Mouse (Mus musculus): ENCODE data around the gene Nek10. TPM values are rescaled to one million over a fixed set of nuclear protein-coding genes. Genes with fewer than 3 reads are reported as not detected.

The Nek10 gene
- total and polyA plus RNA-seq, 3 experiments, result 0.01 to 0.04 TPM; not detected in 1

DNA sequence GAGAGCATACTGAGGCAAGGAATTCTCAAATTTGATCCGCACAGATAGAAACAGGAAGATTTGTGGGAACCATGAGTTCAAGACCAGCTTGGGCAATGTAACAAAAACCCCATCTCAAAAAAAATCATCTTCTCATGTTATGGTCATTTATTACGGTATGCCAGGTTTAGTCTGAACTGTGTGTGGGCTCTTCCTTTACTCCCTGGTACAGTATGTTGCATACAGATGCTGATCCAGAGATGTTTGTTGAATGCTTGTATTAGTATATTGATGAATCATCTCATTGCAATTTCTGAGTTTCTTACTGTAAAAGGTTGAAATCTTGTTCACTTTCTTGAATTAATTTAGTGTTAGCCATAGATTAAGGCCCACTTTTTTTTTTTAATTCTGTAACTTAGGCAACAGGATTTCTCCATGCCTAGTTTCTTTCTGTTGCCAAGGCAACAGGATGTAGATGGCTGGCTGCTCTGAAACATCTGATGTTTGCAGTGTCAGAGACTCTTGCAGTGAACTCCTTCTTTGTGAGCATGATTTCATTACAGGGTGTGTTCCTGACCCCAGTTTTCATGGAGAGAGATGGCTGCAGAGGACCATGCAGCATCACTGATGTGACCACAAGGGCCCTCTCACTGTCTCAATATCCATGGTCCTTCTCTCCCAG, 156.7 kb downstream of the Nek10 start:
- Histone ChIP-seq H3K4me2 (ENCODE audit: insufficient read depth, low read depth, poor library complexity, severe bottlenecking) (no peak overlapping the region), H3K4me1 (ENCODE audit: control insufficient read depth in 1 of 2, insufficient read depth in 2 of 2) (peaks cover 3 to 9% of the 10 kb centered on the region in 2 experiments; a peak in 3 of 4 replicates), H3K9ac (ENCODE audit: insufficient read depth, low read depth) (no peak overlapping the region), H3K4me3 (replicated peaks in 1 of 3; ENCODE audit: low read depth in 2 of 3, low read length in 2 of 3, poor library complexity in 1 of 3) (no peak overlapping the region), H3K79me2 (replicated peaks; ENCODE audit: control insufficient read depth, extremely low read depth, insufficient read depth, poor library complexity, severe bottlenecking) (no peaks in the 10 kb centered on the region), H3K27me3 (replicated peaks) (no peaks in the 10 kb centered on the region), H3K36me3 (replicated peaks in 1 of 2; ENCODE audit: control insufficient read depth in 1 of 2, insufficient read depth in 1 of 2, low read length in 1 of 2) (no peaks in the 10 kb centered on the region), H3K27ac (ENCODE audit: insufficient read depth, low read depth) (no peak overlapping the region), H3K9me3 (replicated peaks; ENCODE audit: low read length) (no peaks in the 10 kb centered on the region)
- TF ChIP-seq TBP (conservative IDR thresholded peaks at IDR 0.05; ENCODE audit: low read depth, low read length) (no peak), POLR2A (IDR thresholded peaks at IDR 0.05; ENCODE audit: low read depth, low read length) (no peak), RCOR1 (conservative IDR thresholded peaks at IDR 0.05; ENCODE audit: low read depth, low read length) (no peak), GABPA (IDR thresholded peaks at IDR 0.05; ENCODE audit: insufficient replicate concordance, low read depth, low read length) (no peak), USF1 (IDR thresholded peaks at IDR 0.05; ENCODE audit: low read depth, low read length) (no peak), CHD2 (IDR thresholded peaks at IDR 0.05; ENCODE audit: low read length) (no peak), USF2 (conservative IDR thresholded peaks at IDR 0.05; ENCODE audit: low read depth, low read length) (no peak), ZKSCAN1 (IDR thresholded peaks at IDR 0.05; ENCODE audit: borderline replicate concordance, low read depth, low read length) (no peak), TCF12 (IDR thresholded peaks at IDR 0.05; ENCODE audit: low read depth, low read length) (no peak), JUND (conservative IDR thresholded peaks at IDR 0.05; ENCODE audit: low read depth, low read length) (no peak), MXI1 (IDR thresholded peaks at IDR 0.05; ENCODE audit: low read depth, low read length) (no peak), NELFE (IDR thresholded peaks at IDR 0.05; ENCODE audit: low read depth, low read length) (no peak), ZMIZ1 (IDR thresholded peaks at IDR 0.05; ENCODE audit: low read depth, low read length) (no peak), ETS1 (conservative IDR thresholded peaks at IDR 0.05; ENCODE audit: low read depth, low read length) (no peak), EP300 (IDR thresholded peaks at IDR 0.05; ENCODE audit: low read length) (no peak), ELF1 (IDR thresholded peaks at IDR 0.05; ENCODE audit: low read depth, low read length) (no peak), JUN (IDR thresholded peaks at IDR 0.05; ENCODE audit: insufficient read depth, low read depth, low read length) (no peak), BHLHE40 (IDR thresholded peaks at IDR 0.05; ENCODE audit: low read depth, low read length) (no peak)
- dilution Hi-C loops (cut with MboI; ENCODE audit: extremely low pct_ligation_motif_present, extremely low pct_unique_long_range_greater_than_20kb, low sequenced_read_pairs) (no loop called here), in situ Hi-C loops (cut with MboI; ENCODE audit: low pct_ligation_motif_present, low pct_unique_long_range_greater_than_20kb, low sequenced_read_pairs) (no loop called here)
- DNase-seq (ENCODE audit: extremely low read depth), result no peak

DNA sequence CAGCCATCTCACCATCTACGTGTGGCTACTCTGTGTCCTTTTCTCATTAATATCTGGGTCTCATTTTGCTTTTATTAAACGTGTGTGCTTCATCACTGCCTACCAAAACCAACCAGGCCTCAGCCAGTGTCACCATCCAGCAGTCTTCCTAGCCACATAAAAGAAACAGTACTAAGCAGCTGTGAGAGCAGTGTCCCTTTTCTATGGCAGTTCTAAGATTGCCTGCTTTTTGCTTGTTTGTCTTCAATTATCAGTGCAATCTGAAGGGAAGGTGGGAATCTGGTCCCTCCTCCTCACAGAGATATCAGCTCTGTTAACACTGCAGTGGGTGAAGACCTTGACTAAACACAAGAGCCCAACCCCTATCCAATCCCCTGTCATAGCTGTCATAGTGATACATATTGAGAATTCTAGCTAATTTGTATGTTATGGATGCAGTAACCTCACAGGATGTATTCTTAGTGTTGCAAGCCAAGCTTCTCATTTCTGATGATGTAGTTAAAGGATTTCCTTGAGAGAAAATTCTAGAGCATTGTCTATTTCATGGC, 157.3 kb downstream of the Nek10 start:
- dilution Hi-C loops (cut with MboI; ENCODE audit: extremely low pct_ligation_motif_present, extremely low pct_unique_long_range_greater_than_20kb, low sequenced_read_pairs) (no loop called here), in situ Hi-C loops (cut with MboI; ENCODE audit: low pct_ligation_motif_present, low pct_unique_long_range_greater_than_20kb, low sequenced_read_pairs) (no loop called here)
- Histone ChIP-seq H3K27ac (ENCODE audit: insufficient read depth, low read depth) (no peak overlapping the region), H3K27me3 (replicated peaks) (no peaks in the 10 kb centered on the region), H3K4me2 (ENCODE audit: insufficient read depth, low read depth, poor library complexity, severe bottlenecking) (no peak overlapping the region), H3K9ac (ENCODE audit: insufficient read depth, low read depth) (no peak overlapping the region), H3K9me3 (replicated peaks; ENCODE audit: low read length) (no peaks in the 10 kb centered on the region), H3K79me2 (replicated peaks; ENCODE audit: control insufficient read depth, extremely low read depth, insufficient read depth, poor library complexity, severe bottlenecking) (no peaks in the 10 kb centered on the region), H3K4me1 (ENCODE audit: control insufficient read depth in 1 of 2, insufficient read depth in 2 of 2) (peaks cover 3 to 9% of the 10 kb centered on the region in 2 experiments; a peak in 3 of 4 replicates), H3K4me3 (replicated peaks in 1 of 3; ENCODE audit: low read depth in 2 of 3, low read length in 2 of 3, poor library complexity in 1 of 3) (no peak overlapping the region), H3K36me3 (replicated peaks in 1 of 2; ENCODE audit: control insufficient read depth in 1 of 2, insufficient read depth in 1 of 2, low read length in 1 of 2) (no peaks in the 10 kb centered on the region)
- TF ChIP-seq USF2 (conservative IDR thresholded peaks at IDR 0.05; ENCODE audit: low read depth, low read length), result no peak
- TF ChIP-seq RAD21 (IDR thresholded peaks at IDR 0.05; ENCODE audit: low read depth, low read length), result no peak
- DNase-seq (ENCODE audit: extremely low read depth), result no peak
